Mouse (Mus musculus) embryo, embryonic 11.5 days (tissue): ENCODE data around the gene Agl.

ENCODE experiments used
- DNase-seq: peaks from one replicate; pipeline ENCODE4 v3.0.0-alpha.2; 2012; ENCODE audit warnings: low read depth, low spot score

Gene Agl

DNA sequence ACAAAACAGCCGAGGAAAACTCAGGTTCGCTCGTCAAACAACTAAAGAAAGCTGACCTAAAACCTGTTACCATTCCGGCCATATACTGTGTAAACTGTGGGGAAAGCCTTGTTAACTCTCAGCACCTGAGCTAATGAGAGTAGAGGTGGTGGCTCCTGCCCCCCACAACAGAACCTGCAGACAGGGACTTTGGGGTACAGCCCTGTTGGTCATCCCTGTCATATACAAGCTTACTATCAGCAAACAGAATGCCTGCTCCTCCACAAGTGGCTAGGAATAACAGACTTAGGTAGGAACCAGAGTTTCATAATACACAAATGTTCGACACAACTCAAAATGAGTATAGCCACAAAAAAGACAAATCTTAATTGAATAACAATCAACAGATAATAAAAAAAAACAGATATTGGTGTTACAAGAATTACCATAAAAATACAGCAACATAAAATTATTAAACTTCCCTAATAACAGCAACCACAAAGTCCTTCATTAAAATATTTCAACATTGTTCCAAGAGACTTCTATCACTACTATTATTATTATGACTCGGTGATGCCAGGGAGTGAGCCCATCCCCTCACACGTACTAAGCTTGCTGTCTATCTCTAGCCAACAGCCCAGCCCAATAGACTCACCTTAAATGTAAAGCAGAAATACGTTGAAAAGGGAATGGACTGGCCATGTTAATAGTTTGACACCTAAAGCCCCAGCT lies 112.9 kb downstream of the Agl start:
- no peak for DNase-seq

DNA sequence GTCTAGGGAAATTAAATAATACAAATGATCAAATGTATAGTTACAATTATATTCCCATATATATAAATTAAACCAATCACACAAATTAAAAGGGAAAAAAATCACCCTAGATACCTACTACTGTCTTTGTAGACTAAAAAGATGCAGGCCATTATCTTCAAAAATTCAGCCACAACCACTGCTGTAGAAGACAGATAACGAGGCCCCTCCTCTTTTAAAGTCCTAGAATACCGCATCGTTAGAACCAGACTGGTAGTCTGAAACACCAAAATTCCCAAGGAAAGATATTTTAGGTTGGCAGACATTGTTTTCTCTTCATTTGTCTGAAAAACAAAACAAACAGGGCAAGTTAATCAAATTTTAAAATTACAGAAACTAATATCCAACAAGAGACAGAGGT lies 113.7 kb downstream of the Agl start:
- no peak for DNase-seq
